Mouse (Mus musculus) forebrain, embryonic 12.5 days (tissue): ENCODE measurements around the gene Nsun2. TPM values are rescaled to one million over a fixed set of nuclear protein-coding genes. Genes with fewer than 3 reads are reported as not detected.

ENCODE experiments used
- ATAC-seq: fragments of 200-750 bp; cut with Nextera tagmentation; 2 replicates; pipeline ENCODE4 v1.8.0; 2017; ENCODE audit warnings: moderate TSS enrichment; ENCODE audit not compliant: low FRiP score
- H3K27ac ChIP-seq: fragments of 300-500 bp; sonication (generic); 2 replicates; pipeline ENCODE4 v1.5.1; 2016; ENCODE audit warnings: mild to moderate bottlenecking
- H3K27me3 ChIP-seq: fragments of 300-500 bp; sonication (generic); 2 replicates; pipeline ENCODE4 v1.6.1; 2016; ENCODE audit warnings: mild to moderate bottlenecking
- H3K36me3 ChIP-seq: fragments of 300-500 bp; sonication (generic); replicated peaks from 2 replicates; pipeline ENCODE4 v1.6.1; 2016; ENCODE audit warnings: mild to moderate bottlenecking
- H3K4me1 ChIP-seq: fragments of 300-500 bp; sonication (generic); 2 replicates; pipeline ENCODE4 v1.6.1; 2016
- H3K4me2 ChIP-seq: fragments of 300-500 bp; sonication (generic); 2 replicates; pipeline ENCODE4 v1.6.1; 2016; ENCODE audit warnings: mild to moderate bottlenecking, moderate library complexity
- H3K4me3 ChIP-seq: fragments of 300-500 bp; sonication (generic); replicated peaks from 2 replicates; pipeline ENCODE4 v1.5.1; 2016; ENCODE audit warnings: mild to moderate bottlenecking
- H3K9ac ChIP-seq: fragments of 300-500 bp; sonication (generic); 2 replicates; pipeline ENCODE4 v1.6.1; 2016; ENCODE audit warnings: mild to moderate bottlenecking
- H3K9me3 ChIP-seq: fragments of 300-500 bp; sonication (generic); 2 replicates; pipeline ENCODE4 v1.6.1; 2016
- WGBS: fragments of 180-500 bp; shearing (Covaris S2); methylation state at CpG from one replicate; pipeline ENCODE4 v1.1.7; 2016; 5-methylcytosine and 5-hydroxymethylcytosine counted together
- polyA plus RNA-seq: library from polyadenylated mRNA; unstranded; fragments of >200 nt; fragmentation: Nextera tagmentation; extraction: Ambion mirVana; gene quantifications from 2 replicates; pipeline ENCODE4 v1.2.1, GENCODE M21; 2016

Nsun2 gene
- polyA plus RNA-seq, 1 experiment from 2014 or later: 107 TPM

DNA sequence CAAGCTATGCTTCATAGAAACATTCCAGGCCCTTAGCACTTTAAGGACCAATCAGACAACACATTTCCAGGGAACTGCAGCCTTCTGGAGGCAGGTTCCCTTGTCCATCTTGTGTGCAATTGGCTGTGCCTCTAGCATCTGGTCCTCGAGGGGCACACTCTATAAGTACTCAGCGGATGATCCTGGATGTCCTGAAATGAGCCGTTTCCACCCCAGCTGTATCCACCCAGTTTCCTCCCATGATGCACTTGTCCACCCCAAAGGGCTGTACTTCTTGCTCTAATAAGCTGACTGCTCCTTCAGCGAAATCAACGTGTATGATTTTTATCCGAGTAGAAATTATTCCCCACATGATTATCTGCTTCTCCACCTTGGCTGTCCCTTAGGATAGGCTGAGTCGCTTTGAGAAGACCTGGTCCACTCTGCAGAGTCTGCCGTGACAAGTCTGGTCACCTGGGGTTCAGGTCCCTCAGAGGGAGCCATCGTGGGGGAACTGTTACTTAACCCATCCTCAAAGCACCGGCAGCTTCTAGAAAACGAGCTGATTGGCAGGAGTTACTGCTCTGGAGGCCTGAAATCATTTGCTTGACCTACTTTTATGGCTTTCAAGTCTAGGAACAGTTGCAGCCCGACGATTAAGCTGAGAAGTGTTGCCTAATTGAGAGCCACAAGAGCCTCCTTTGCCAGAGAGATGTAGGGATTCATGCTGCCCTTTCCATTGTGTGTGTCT is 112.3 kb downstream of the Nsun2 start:
- no peaks in the 10 kb centered on the region for H3K27me3 ChIP-seq
- H3K9ac ChIP-seq: no peak overlapping the region
- ATAC-seq: no peak
- no peak overlapping the region for H3K4me3 ChIP-seq
- H3K36me3 ChIP-seq: 0 out of 2 replicates have a peak, but pooled peaks cover 5% of the 10 kb centered on the region
- no peak overlapping the region for H3K27ac ChIP-seq
- no peaks in the 10 kb centered on the region for H3K9me3 ChIP-seq
- H3K4me2 ChIP-seq: no peak overlapping the region
- WGBS: 81% methylated on average over 13 of the region's 13 CpGs
- no peaks in the 10 kb centered on the region for H3K4me1 ChIP-seq

- ATAC-seq: no peak
- H3K4me2 ChIP-seq: no peak overlapping the region
- H3K27ac ChIP-seq: no peak overlapping the region
- H3K27me3 ChIP-seq: no peaks in the 10 kb centered on the region
- WGBS: 86% methylated on average over 9 of the region's 9 CpGs
- H3K9me3 ChIP-seq: no peaks in the 10 kb centered on the region
- H3K4me1 ChIP-seq: no peaks in the 10 kb centered on the region
- H3K36me3 ChIP-seq: 0 out of 2 replicates have a peak, but pooled peaks cover 5% of the 10 kb centered on the region
- H3K4me3 ChIP-seq: no peak overlapping the region
- no peak overlapping the region for H3K9ac ChIP-seq
Observed at GRCm38 (mm10) chr13:69646481-69646880, 112.9 kb downstream of the Nsun2 start.

DNA sequence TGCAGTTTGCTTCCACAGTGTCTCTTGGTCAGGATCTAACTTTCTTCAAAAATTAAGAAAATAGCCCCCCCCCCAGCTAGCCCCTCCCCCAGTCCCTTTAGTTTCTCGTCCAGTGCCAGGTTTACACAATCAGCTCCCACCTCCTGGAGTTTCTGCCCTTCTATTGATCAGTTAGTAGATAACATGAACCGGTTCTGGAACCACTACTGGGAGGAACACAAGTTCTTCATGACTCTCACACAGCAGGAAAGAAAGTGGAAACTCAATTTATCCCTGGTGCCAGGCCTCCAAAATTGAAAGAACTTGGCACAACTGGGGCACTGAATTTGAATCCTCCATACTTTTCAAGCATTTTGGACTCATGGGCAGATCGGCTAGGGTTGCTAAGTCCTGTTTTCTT is 121.0 kb downstream of the Nsun2 start:
- Histone ChIP-seq H3K9ac (no peak overlapping the region), H3K27ac (no peak overlapping the region), H3K9me3 (no peaks in the 10 kb centered on the region), H3K27me3 (no peaks in the 10 kb centered on the region), H3K4me1 (no peaks in the 10 kb centered on the region), H3K36me3 (no peaks in the 10 kb centered on the region), H3K4me2 (no peak overlapping the region), H3K4me3 (no peak overlapping the region)
- ATAC-seq: no peak
- WGBS: 84% methylated on average over 3 of the region's 3 CpGs

GRCm38 (mm10) chr13:69672121-69672520 is 138.6 kb downstream of the Nsun2 start:
- WGBS: 82% methylated on average over 5 of the region's 5 CpGs
- no peak for ATAC-seq
- no peak overlapping the region for H3K4me2 ChIP-seq

DNA sequence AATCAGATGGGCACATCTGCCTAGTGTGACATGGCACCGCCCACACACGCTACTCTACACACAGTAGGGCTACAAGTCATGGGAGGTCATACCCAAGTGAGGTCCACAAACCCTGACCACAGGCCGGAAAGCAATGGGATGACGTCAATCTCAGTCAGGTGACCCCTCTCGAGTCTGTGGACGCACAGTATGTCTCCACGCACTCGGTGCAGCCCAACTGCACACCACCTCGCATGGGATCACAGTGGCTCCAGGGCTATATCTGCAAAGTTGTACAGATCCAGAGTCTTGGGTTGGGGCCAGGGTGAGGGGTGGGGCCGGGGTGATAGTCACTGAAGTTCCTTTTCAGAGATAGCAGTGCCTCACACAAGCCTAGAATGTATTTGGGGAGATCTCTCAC is 139.0 kb downstream of the Nsun2 start:
- no peak overlapping the region for H3K9ac ChIP-seq
- peaks cover 3% of the 10 kb centered on the region; the same call in 1 of the 2 replicates for H3K27me3 ChIP-seq
- 93% methylated on average over 10 of the region's 10 CpGs for WGBS
- no peaks in the 10 kb centered on the region for H3K4me1 ChIP-seq
- H3K9me3 ChIP-seq: no peaks in the 10 kb centered on the region
- no peak overlapping the region for H3K4me2 ChIP-seq
- H3K27ac ChIP-seq: no peak overlapping the region
- H3K4me3 ChIP-seq: no peak overlapping the region
- no peak for ATAC-seq
- no peaks in the 10 kb centered on the region for H3K36me3 ChIP-seq

More at GRCm38 (mm10) chr13:69672121-69672520, 138.6 kb downstream of the Nsun2 start:
- no peaks in the 10 kb centered on the region for H3K36me3 ChIP-seq
- H3K4me3 ChIP-seq: no peak overlapping the region
- H3K27ac ChIP-seq: no peak overlapping the region
- no peak overlapping the region for H3K9ac ChIP-seq
- no peaks in the 10 kb centered on the region for H3K4me1 ChIP-seq
- H3K9me3 ChIP-seq: no peaks in the 10 kb centered on the region
- H3K27me3 ChIP-seq: peaks cover 3% of the 10 kb centered on the region; the same call in 1 of the 2 replicates

GRCm38 (mm10) chr13:69673197-69673920 is 139.8 kb downstream of the Nsun2 start:
- H3K9me3 ChIP-seq: no peaks in the 10 kb centered on the region
- H3K27ac ChIP-seq: no peak overlapping the region
- H3K36me3 ChIP-seq: no peaks in the 10 kb centered on the region
- H3K4me1 ChIP-seq: no peaks in the 10 kb centered on the region
- 80% methylated on average over 5 of the region's 5 CpGs for WGBS
- no peak for ATAC-seq
- H3K4me2 ChIP-seq: no peak overlapping the region
- no peak overlapping the region for H3K9ac ChIP-seq
- no peak overlapping the region for H3K4me3 ChIP-seq
- peaks cover 3% of the 10 kb centered on the region; the same call in 1 of the 2 replicates for H3K27me3 ChIP-seq

- Histone ChIP-seq H3K9ac (no peak overlapping the region), H3K4me1 (no peaks in the 10 kb centered on the region), H3K9me3 (no peaks in the 10 kb centered on the region), H3K36me3 (no peaks in the 10 kb centered on the region), H3K4me3 (no peak overlapping the region), H3K27me3 (peaks cover 3% of the 10 kb centered on the region; the same call in 1 of the 2 replicates), H3K4me2 (no peak overlapping the region), H3K27ac (no peak overlapping the region)
- WGBS: 68% methylated on average over 10 of the region's 10 CpGs
- no peak for ATAC-seq
Observed at GRCm38 (mm10) chr13:69673921-69674618, 140.5 kb downstream of the Nsun2 start.

Other genes starting within 250 kb of the Nsun2 start
- 7.1 and 7.4 TPM in 2 replicates for gene Tent4a, start 871 bp downstream of the Nsun2 start, polyA plus RNA-seq
- 21.8 and 22.9 TPM in 2 replicates for gene Srd5a1, start 77.7 kb downstream of the Nsun2 start, polyA plus RNA-seq
- 5.8 and 6.4 TPM in 2 replicates for gene Ube2ql1, start 206.1 kb downstream of the Nsun2 start, polyA plus RNA-seq